Mouse (Mus musculus) CD4-positive, CD25-positive, alpha-beta regulatory T cell, adult 2 months (primary cell): ENCODE results near the gene Adap2.
A peak's percentile ranks its signal among the peaks of the same experiment; 100 is the strongest.
"Not testable (repeated sequence)": the region's sequence is repeated elsewhere in the genome, so short reads cannot be mapped to it uniquely, and the experiment has no call there.

Experiments used
- DNase-seq: peaks from one replicate; pipeline ENCODE4 v3.0.0-alpha.2; 2012; ENCODE audit warnings: low read depth, low spot score

Gene Adap2

GRCm38 (mm10) chr11:80153857-80154495, at the start of gene Adap2:
Gene Adap2, plus strand, starts transcription at chr11:80154105.
- DNase-seq = peak; percentile 89

GRCm38 (mm10) chr11:80104407-80104806, 49.5 kb upstream of the Adap2 start:
- DNase-seq = no peak

GRCm38 (mm10) chr11:80116411-80116810, 37.5 kb upstream of the Adap2 start:
- no peak for DNase-seq

GRCm38 (mm10) chr11:80132050-80132449, 21.9 kb upstream of the Adap2 start:
- no peak for DNase-seq

- no peak for DNase-seq
Measured at GRCm38 (mm10) chr11:80134744-80135143, 19.2 kb upstream of the Adap2 start.

- no peak for DNase-seq
Measured at GRCm38 (mm10) chr11:80135954-80136683, 17.8 kb upstream of the Adap2 start.

GRCm38 (mm10) chr11:80136786-80137185, 17.1 kb upstream of the Adap2 start:
- no peak for DNase-seq

GRCm38 (mm10) chr11:80137773-80138172, 16.1 kb upstream of the Adap2 start:
- no peak for DNase-seq

GRCm38 (mm10) chr11:80141825-80142521, 11.9 kb upstream of the Adap2 start, which contains the start of gene Tefm:
Gene Tefm, minus strand, starts transcription at chr11:80142175.
- peak; percentile 85 for DNase-seq

- DNase-seq = no peak
Measured at GRCm38 (mm10) chr11:80142872-80143271, 11.0 kb upstream of the Adap2 start.

GRCm38 (mm10) chr11:80145787-80146275, 8.1 kb upstream of the Adap2 start:
- DNase-seq = no peak

GRCm38 (mm10) chr11:80147748-80148147, 6.2 kb upstream of the Adap2 start:
- DNase-seq = peak; percentile 18

GRCm38 (mm10) chr11:80148313-80148712, 5.6 kb upstream of the Adap2 start:
- no peak for DNase-seq

- DNase-seq = not testable (repeated sequence)
Measured at GRCm38 (mm10) chr11:80148974-80149373, 4.9 kb upstream of the Adap2 start.

GRCm38 (mm10) chr11:80149412-80150023, 4.4 kb upstream of the Adap2 start:
- no peak for DNase-seq

GRCm38 (mm10) chr11:80150566-80150965, 3.3 kb upstream of the Adap2 start:
- no peak for DNase-seq

GRCm38 (mm10) chr11:80151541-80151940, 2.4 kb upstream of the Adap2 start:
- DNase-seq = no peak

- no peak for DNase-seq
Measured at GRCm38 (mm10) chr11:80152376-80152775, 1.5 kb upstream of the Adap2 start.

GRCm38 (mm10) chr11:80154501-80154900, 596 bp downstream of the Adap2 start:
- DNase-seq = no peak

GRCm38 (mm10) chr11:80155541-80155940, 1.6 kb downstream of the Adap2 start:
- DNase-seq = no peak

- no peak for DNase-seq
Measured at GRCm38 (mm10) chr11:80155961-80156360, 2.1 kb downstream of the Adap2 start.

GRCm38 (mm10) chr11:80156841-80157240, 2.9 kb downstream of the Adap2 start:
- DNase-seq = no peak
